Mouse (Mus musculus) left cerebral cortex, postnatal 4 days (tissue): Measurements from ENCODE around the gene Cox14. TPM values are rescaled to one million over a fixed set of nuclear protein-coding genes. Genes with fewer than 3 reads are reported as not detected.
"Not testable (repeated sequence)": the region's sequence is repeated elsewhere in the genome, so short reads cannot be mapped to it uniquely, and the experiment has no call there.

ENCODE experiments used
- DNase-seq: peaks from one replicate; pipeline ENCODE4 v3.0.0-alpha.2; 2022
- intact Hi-C: fragments of 180-260 bp; cut with DNase I; formaldehyde crosslinking; loops from one replicate; pipeline ENCODE4 v1.15.1; 2025
- total RNA-seq, 2 experiments: library from RNA; stranded (reverse); gene quantifications; 2 replicates each; pipeline ENCODE4 v1.2.3; 2021

The Cox14 gene
- total RNA-seq, 2 experiments from 2014 or later = 68.0 to 73.4 TPM

GRCm38 (mm10) chr15:99723515-99724291 lies 1.7 kb upstream of the Cox14 start:
- DNase-seq = peak; percentile 46
- intact Hi-C loops = loop anchor here (10.0 kb wide), 1 partner anchor 51 kb away; the partner anchor contains the start of gene Cers5

DNA sequence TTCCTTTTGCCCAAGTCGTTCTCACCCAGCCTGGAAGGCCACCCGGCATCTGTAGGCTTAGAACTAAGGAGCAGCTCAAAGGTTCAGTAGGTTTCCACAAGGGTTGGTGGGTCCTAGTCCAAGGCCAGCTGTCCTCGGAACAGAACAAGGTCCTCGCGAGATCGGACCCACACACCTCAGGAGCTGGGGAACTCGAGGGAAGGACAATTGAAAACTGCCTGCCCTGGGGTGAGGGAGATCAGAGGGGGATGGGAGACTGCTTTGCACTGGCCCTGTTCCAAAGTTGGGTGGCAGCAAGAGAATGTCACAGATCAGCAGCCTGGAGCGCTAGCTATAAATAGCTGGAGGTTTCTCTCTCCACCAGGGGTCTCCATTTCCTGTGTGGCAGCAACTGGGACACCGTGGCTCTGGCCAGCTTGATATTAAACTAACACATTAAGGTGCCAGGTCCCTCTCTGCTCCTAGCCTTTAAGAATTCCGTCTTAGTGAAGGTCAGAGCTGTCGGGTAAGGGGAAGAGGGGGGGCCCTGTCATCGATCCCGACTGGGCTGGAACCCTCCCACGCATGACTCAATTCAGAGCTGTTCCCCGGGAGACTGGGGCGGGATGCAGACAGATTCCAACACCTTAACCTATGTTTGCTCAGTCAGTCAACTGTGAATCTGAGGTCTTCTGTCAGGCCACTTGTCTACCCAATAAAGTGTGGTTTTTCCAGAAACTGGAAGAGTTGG lies 961 bp upstream of the Cox14 start:
- intact Hi-C loops = loop anchor here (10.0 kb wide), 1 partner anchor 50 kb away; the partner anchor contains the start of gene Cers5
- DNase-seq = peak; percentile 60

- DNase-seq = no peak
Observed at GRCm38 (mm10) chr15:99726549-99726948, 1.1 kb downstream of the Cox14 start.

DNA sequence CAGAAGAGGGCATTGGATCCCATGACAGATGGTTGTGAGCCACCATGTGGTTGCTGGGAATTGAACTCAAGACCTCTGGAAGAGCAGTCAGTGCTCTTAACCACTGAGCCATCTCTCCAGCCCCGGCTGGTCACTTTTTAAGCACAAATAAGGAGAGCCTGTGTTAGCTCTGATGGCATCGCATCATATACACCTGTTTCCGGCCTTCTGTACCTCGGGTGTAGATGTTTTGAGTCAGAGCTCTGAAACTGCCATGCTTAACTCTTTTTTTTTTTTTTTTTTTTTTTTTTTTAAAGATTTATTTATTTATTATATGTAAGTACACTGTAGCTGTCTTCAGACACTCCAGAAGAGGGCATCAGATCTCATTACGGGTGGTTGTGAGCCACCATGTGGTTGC lies 1.6 kb downstream of the Cox14 start:
- intact Hi-C loops = loop anchor here (10.0 kb wide), 1 partner anchor 48 kb away; the partner anchor contains the start of gene Cers5
- DNase-seq = not testable (repeated sequence)

More at GRCm38 (mm10) chr15:99726549-99726948, 1.1 kb downstream of the Cox14 start:
- intact Hi-C loops = loop anchor here (10.0 kb wide), 1 partner anchor 48 kb away; the partner anchor contains the start of gene Cers5

GRCm38 (mm10) chr15:99727525-99727924 lies 2.1 kb downstream of the Cox14 start:
- intact Hi-C loops = loop anchor here (10.0 kb wide), 1 partner anchor 47 kb away; the partner anchor contains the start of gene Cers5
- DNase-seq = no peak

DNA sequence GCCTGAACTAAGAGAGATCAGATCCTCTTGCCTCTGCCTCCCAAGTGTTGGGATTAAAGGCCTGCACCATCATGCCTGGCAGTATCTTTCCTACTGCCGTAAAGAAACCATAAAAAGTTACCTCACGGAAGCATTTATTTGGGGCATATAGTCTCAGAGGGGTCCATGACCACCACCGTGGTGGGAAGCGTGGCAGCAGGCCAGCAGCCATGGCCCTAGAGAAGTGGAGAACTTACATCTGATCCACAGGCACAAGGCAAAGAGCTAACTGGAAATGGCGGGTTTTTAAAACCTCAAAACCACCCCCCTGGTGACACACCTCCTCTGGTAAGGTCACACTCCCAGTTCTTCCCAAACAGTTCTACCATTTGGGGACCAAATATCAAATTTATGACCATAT lies 2.8 kb downstream of the Cox14 start:
- no peak for DNase-seq
- intact Hi-C loops = loop anchor here (10.0 kb wide), 1 partner anchor 47 kb away; the partner anchor contains the start of gene Cers5

GRCm38 (mm10) chr15:99729056-99729783 lies 3.8 kb downstream of the Cox14 start:
- intact Hi-C loops = loop anchor here (10.0 kb wide), 1 partner anchor 46 kb away; the partner anchor contains the start of gene Cers5
- DNase-seq = no peak

DNA sequence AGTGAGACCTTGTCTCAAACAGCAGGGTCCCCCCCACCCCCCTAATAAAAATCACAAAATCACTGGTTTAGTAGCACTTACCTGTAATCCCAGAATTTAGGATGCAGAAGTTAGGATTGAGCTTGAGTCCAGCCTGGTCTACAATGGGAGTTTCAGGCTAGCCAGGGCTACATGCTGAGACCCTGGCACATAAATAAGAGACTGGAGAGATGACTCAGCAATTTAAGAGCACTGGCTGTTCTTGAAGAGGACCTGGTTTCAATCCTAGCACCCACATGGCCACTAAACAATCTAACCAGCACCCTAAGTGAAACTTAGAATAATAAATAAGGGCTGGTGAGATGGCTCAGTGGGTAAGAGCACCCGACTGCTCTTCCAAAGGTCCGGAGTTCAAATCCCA lies 5.7 kb downstream of the Cox14 start:
- intact Hi-C loops = no loop called here
- DNase-seq = no peak

DNA sequence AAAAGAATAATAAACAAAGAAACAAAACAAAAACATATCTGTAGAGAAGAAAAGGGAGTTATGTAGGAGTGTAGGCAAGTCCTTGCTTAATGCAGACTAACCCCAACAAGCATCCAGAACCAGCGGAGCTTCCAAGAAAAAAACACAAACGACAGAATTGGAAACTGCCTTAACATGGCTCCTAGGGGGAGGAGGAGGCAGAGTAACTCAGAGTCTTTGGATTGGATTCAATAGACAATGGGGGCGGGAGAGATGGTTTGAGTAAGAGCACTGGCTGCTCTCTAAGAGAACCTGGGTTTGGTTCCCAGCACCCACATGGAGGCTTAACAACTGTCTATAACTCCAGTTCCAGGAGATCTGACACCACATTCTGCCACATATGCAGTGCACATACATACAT lies 6.3 kb downstream of the Cox14 start:
- DNase-seq = no peak
- intact Hi-C loops = no loop called here

DNA sequence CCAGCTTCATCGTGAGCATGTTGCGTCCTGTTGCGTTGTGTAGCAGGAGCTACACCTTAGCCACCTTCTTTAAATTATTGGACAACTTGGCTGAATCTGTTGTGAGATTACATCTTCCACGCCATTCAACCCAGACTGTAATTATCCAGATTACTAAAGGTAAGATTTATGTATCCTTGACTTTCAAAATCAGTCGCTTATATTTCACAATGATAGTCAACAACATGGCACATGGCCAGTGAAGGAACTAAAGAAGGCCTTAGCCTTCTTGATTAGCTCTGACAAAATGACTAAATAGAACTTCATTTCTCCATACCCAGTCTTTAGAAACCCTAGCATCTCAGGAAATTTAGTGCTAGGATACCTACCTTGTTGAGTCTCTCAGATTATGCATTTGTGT lies 7.8 kb downstream of the Cox14 start:
- intact Hi-C loops = no loop called here
- no peak for DNase-seq

GRCm38 (mm10) chr15:99735631-99736030 lies 10.2 kb downstream of the Cox14 start:
- intact Hi-C loops = no loop called here
- peak; percentile 100 for DNase-seq

DNA sequence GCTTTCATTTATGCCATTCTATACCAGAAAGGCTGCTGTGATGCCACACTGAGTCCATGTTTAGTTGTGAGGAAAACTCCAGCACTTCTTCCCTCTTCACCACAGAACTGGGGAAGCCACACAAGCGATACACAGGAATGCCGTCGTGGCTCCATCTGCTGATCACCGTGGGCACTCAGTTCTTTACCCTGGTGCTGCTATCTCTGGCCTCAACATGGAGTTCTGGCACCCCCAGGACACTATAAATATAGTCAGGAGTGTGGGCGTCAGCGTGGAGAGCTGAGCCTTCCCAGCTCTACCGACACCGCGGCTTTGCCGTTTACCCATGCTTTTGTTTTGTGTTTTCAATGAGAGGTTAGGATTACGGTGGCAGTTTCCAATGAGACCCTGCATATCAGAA lies 11.3 kb downstream of the Cox14 start:
- DNase-seq = no peak
- intact Hi-C loops = no loop called here

- intact Hi-C loops = no loop called here
- DNase-seq = no peak
Observed at GRCm38 (mm10) chr15:99740229-99740628, 14.8 kb downstream of the Cox14 start.

GRCm38 (mm10) chr15:99754204-99754603 lies 28.8 kb downstream of the Cox14 start:
- DNase-seq = no peak
- intact Hi-C loops = no loop called here

GRCm38 (mm10) chr15:99767467-99767866 lies 42.0 kb downstream of the Cox14 start:
- no peak for DNase-seq
- intact Hi-C loops = no loop called here

DNA sequence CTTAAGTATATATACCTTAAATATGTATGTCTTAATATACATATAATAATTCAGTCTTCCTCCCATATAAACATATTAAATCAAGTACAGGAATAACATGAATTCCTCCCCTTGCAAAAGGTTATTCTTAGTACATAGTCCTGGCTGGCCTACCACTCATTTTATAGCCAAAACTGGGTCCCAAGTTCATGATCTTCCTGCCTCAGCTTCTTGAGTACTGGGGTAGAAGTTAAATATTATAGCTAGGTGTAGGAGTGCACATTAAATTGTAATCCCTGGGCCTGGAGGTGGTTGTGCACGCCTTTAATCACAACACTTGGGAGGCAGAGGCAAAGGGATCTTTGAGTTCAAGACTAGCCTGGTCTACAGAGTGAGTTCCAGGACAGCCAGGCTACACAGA lies 43.3 kb downstream of the Cox14 start:
- intact Hi-C loops = no loop called here
- DNase-seq = no peak

DNA sequence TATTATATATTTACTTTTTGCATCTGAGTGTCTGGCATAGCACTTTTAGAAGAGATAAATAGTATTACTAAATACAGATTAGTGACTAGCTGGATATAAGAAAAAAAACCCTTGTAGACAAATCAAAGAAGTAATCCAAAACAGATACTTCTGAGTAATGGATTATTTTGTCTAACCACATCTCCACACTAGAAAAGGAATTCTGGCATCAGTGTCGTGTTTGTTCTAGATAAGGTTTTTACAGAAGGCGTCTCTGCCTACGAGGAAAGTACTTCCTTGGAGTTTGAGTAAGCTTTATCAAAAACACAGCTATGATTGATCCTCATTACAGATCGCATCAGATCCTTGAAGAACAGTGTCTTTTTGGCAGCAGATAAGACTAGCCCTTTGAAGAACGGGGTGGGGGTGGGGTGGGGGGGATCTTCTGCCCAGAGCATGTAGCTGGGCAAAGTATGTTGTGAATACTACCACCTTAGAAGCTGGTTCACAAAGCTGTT lies 45.6 kb downstream of the Cox14 start:
- intact Hi-C loops = loop anchor here (10.0 kb wide), 2 partner anchors 46 to 176 kb away; partner anchors contain the start of genes Aqp5 and Cox14
- DNase-seq = no peak

- no peak for DNase-seq
- intact Hi-C loops = loop anchor here (10.0 kb wide), 2 partner anchors 47 to 177 kb away; partner anchors contain the start of genes Aqp5 and Cox14
Observed at GRCm38 (mm10) chr15:99771601-99772276, 46.3 kb downstream of the Cox14 start.

- DNase-seq = peak; percentile 88
- intact Hi-C loops = loop anchor here (10.0 kb wide), 2 partner anchors 48 to 178 kb away; partner anchors contain the start of genes Aqp5 and Cox14
Observed at GRCm38 (mm10) chr15:99772277-99772880, 47.0 kb downstream of the Cox14 start.

GRCm38 (mm10) chr15:99772881-99772924 lies 47.3 kb downstream of the Cox14 start, which contains the start of gene Cers5:
Gene Cers5 (minus strand): TSS chr15:99772885.
- not testable (repeated sequence) for DNase-seq
- intact Hi-C loops = loop anchor here (10.0 kb wide), 2 partner anchors 48 to 178 kb away; partner anchors contain the start of genes Aqp5 and Cox14
